Mouse (Mus musculus) embryo, embryonic 9.5 days (tissue): ENCODE data around the gene C1qtnf6.

Experiments used
- DNase-seq: peaks from one replicate; pipeline ENCODE4 v3.0.0-alpha.2; 2017; ENCODE audit errors: extremely low spot score

C1qtnf6 gene

GRCm38 (mm10) chr15:78544561-78545001, 13.4 kb upstream of the C1qtnf6 start, which contains the start of gene Sstr3:
Gene Sstr3 (minus strand): TSS chr15:78544685.
- no peak for DNase-seq

- no peak for DNase-seq
These were observed 12.8 kb upstream of the C1qtnf6 start for GRCm38 (mm10) chr15:78544041-78544440.

GRCm38 (mm10) chr15:78542767-78543303, 11.6 kb upstream of the C1qtnf6 start:
- DNase-seq = no peak

GRCm38 (mm10) chr15:78542098-78542766, 11.0 kb upstream of the C1qtnf6 start:
- no peak for DNase-seq

GRCm38 (mm10) chr15:78541606-78542005, 10.4 kb upstream of the C1qtnf6 start:
- no peak for DNase-seq

GRCm38 (mm10) chr15:78541036-78541435, 9.8 kb upstream of the C1qtnf6 start:
- DNase-seq = no peak

GRCm38 (mm10) chr15:78535723-78536421, 4.7 kb upstream of the C1qtnf6 start:
- DNase-seq = no peak

GRCm38 (mm10) chr15:78533346-78533835, 2.2 kb upstream of the C1qtnf6 start:
- no peak for DNase-seq

GRCm38 (mm10) chr15:78532566-78533345, 1.5 kb upstream of the C1qtnf6 start:
- no peak for DNase-seq

GRCm38 (mm10) chr15:78531901-78532469, 769 bp upstream of the C1qtnf6 start:
- DNase-seq = peak; percentile 91

- no peak for DNase-seq
These were observed 170 bp upstream of the C1qtnf6 start for GRCm38 (mm10) chr15:78531451-78531720.

GRCm38 (mm10) chr15:78530141-78530540, 1.1 kb downstream of the C1qtnf6 start:
- no peak for DNase-seq

GRCm38 (mm10) chr15:78529428-78529990, 1.7 kb downstream of the C1qtnf6 start:
- peak; percentile 81 for DNase-seq

- DNase-seq = no peak
These were observed 2.3 kb downstream of the C1qtnf6 start for GRCm38 (mm10) chr15:78528726-78529411.

- no peak for DNase-seq
These were observed 3.2 kb downstream of the C1qtnf6 start for GRCm38 (mm10) chr15:78527973-78528372.

GRCm38 (mm10) chr15:78524163-78524562, 7.1 kb downstream of the C1qtnf6 start:
- DNase-seq = no peak

GRCm38 (mm10) chr15:78521892-78522291, 9.3 kb downstream of the C1qtnf6 start:
- no peak for DNase-seq

GRCm38 (mm10) chr15:78521331-78521730, 9.9 kb downstream of the C1qtnf6 start:
- DNase-seq = no peak

GRCm38 (mm10) chr15:78520112-78520715, 11.0 kb downstream of the C1qtnf6 start:
- DNase-seq = no peak

GRCm38 (mm10) chr15:78518221-78518620, 13.0 kb downstream of the C1qtnf6 start:
- no peak for DNase-seq

GRCm38 (mm10) chr15:78515759-78516158, 15.5 kb downstream of the C1qtnf6 start:
- no peak for DNase-seq
